Mouse (Mus musculus): Measurements from ENCODE around the gene Mrpl22. TPM values are rescaled to one million over a fixed set of nuclear protein-coding genes. Genes with fewer than 3 reads are reported as not detected.
A peak's percentile ranks its signal among the peaks of the same experiment; 100 is the strongest.
"Not testable (repeated sequence)": the region's sequence is repeated elsewhere in the genome, so short reads cannot be mapped to it uniquely, and the experiment has no call there.

Mrpl22 gene
- polyA plus RNA-seq, 1 experiment = not detected

DNA sequence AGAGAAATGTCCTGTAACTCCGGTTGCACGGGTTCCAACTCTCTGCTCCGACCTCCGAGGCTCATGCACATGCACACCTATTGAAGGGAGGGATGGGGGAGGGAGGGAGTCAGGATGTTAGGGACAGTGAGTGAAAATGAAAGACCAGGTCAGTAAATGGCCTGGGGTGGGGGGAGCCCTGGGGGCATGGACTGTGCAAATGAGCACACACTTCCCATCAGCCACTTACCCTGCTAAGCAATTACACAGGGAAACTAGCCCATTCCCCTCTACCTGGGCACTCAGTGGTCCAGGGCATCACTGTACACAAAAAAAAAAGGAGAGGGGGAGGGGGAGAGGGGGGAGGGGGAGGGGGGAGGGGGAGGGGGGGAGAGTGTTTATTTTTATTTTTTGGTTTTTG, 27.2 kb downstream of the Mrpl22 start:
- no peak overlapping the region for H3K27ac ChIP-seq (ENCODE audit: insufficient read depth, low read depth, low read length)
- peak overlapping the region; percentile 78; the same call in 1 of the 2 replicates for H3K4me3 ChIP-seq (ENCODE audit: insufficient read depth, low read depth, low read length)
- WGBS = 89% methylated on average over 4 of the region's 4 CpGs
- no peak for TF ChIP-seq CTCF (IDR thresholded peaks at IDR 0.05; ENCODE audit: insufficient read depth, low read depth, low read length)
- TF ChIP-seq POLR2A (IDR thresholded peaks at IDR 0.05; ENCODE audit: insufficient read depth, low read depth, low read length) = no peak
- no peaks in the 10 kb centered on the region for H3K4me1 ChIP-seq (ENCODE audit: control insufficient read depth, insufficient read depth, low read length)

DNA sequence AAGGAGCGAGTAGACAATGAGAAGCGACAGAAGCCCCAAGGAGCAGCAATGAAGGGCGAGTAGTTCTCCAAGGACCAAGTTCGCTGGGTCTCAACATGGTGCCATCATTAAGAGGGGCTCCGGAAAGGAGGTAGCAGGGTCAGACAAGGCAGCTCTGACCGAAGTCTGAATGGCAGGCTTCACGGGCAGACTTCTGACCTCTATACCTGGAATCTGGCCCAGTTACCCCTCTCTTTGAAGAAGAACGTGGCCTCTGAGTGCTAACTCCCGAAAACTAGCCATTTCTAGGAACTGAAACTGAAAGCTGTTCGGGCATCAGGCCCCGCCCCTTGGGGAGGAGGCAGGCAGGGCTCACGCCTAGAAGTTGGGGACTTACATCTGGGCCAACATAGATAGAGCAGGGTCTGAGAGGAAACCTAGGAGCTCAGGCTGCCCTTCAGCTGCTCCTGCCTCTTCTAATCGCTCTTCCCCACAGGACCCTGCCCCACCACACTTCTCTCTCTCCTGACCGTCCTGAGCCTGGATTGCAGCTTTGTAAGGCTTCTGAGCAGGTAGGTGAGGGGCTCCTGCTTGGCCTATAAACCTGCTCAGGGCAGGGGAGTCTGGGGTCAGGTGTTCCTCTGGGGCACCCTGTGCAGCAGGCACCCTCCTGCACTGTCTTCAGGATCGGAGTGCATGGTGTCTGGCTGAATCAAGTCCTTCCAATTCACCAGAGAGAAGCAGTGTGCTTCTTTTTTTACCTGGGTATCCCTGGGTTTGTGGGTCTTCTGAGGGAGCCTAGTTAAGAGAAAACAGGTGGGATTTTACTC, 28.0 kb downstream of the Mrpl22 start, which contains the start of the genes Igtp and Irgm2:
Igtp (plus strand) TSS at position 328 of the 809 bp plus-strand sequence.
Irgm2 (plus strand) TSS at position 390 of the 809 bp plus-strand sequence.
- not testable (repeated sequence) for H3K27ac ChIP-seq (ENCODE audit: insufficient read depth, low read depth, low read length)

DNA sequence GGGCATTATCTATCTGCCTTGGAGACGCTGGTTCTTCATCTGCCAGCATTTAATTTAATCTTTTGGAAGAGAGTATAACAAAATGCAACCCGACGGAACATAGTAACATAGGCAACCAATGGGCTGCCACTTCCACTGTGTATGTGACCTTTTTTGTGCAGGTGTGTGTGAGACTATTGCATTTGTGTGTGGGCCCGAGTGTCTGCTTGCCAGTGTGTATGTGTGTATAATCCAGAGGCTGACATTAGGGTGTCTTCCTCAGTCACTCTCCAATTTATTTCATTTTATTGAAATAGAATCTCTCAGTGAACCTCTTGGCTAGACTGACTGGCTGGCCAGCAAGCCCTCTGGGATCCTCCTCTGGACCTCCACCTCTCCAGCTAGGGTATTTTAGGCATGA, 28.8 kb downstream of the Mrpl22 start:
- Histone ChIP-seq H3K27ac (ENCODE audit: insufficient read depth, low read depth, low read length) (no peak overlapping the region), H3K4me1 (ENCODE audit: control insufficient read depth, insufficient read depth, low read length) (no peaks in the 10 kb centered on the region), H3K4me3 (ENCODE audit: insufficient read depth, low read depth, low read length) (no peak overlapping the region)
- no peak for TF ChIP-seq CTCF (IDR thresholded peaks at IDR 0.05; ENCODE audit: insufficient read depth, low read depth, low read length)
- TF ChIP-seq POLR2A (IDR thresholded peaks at IDR 0.05; ENCODE audit: insufficient read depth, low read depth, low read length) = no peak
- WGBS = 84% methylated on average over 4 of the region's 4 CpGs

More for the DNA sequence above, 28.0 kb downstream of the Mrpl22 start, which contains the start of the genes Igtp and Irgm2:
- whole genome bisulfite sequencing = 8% methylated on average over 15 of the region's 15 CpGs
- H3K4me3 ChIP-seq (ENCODE audit: insufficient read depth, low read depth, low read length) = peak within 1 kb of the TSS; percentile 78
- not testable (repeated sequence) for H3K4me1 ChIP-seq (ENCODE audit: control insufficient read depth, insufficient read depth, low read length)

DNA sequence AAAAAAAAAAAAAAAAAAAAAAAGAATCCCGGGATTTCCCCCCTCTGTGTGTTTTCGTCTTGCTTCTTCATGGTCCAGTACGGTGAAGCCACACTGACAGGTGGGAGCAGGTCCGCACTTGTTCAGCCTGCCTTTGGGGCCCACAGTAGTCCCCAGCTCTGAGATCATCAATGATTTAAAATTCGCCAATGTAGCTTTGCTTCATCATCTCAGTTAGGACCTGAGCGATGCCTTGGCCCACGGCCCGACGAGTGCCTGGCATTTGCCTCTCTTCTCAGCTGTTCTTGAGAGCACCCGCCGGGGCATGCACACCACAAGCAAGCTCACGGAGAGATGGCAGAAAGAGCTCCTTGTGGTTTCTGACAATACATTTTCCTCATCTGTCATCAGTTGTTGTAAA, 29.6 kb downstream of the Mrpl22 start:
- no peak for TF ChIP-seq POLR2A (IDR thresholded peaks at IDR 0.05; ENCODE audit: insufficient read depth, low read depth, low read length)
- TF ChIP-seq CTCF (IDR thresholded peaks at IDR 0.05; ENCODE audit: insufficient read depth, low read depth, low read length) = no peak
- Histone ChIP-seq H3K27ac (ENCODE audit: insufficient read depth, low read depth, low read length) (no peak overlapping the region), H3K4me3 (ENCODE audit: insufficient read depth, low read depth, low read length) (no peak overlapping the region), H3K4me1 (ENCODE audit: control insufficient read depth, insufficient read depth, low read length) (no peaks in the 10 kb centered on the region)
- 80% methylated on average over 12 of the region's 12 CpGs for WGBS

DNA sequence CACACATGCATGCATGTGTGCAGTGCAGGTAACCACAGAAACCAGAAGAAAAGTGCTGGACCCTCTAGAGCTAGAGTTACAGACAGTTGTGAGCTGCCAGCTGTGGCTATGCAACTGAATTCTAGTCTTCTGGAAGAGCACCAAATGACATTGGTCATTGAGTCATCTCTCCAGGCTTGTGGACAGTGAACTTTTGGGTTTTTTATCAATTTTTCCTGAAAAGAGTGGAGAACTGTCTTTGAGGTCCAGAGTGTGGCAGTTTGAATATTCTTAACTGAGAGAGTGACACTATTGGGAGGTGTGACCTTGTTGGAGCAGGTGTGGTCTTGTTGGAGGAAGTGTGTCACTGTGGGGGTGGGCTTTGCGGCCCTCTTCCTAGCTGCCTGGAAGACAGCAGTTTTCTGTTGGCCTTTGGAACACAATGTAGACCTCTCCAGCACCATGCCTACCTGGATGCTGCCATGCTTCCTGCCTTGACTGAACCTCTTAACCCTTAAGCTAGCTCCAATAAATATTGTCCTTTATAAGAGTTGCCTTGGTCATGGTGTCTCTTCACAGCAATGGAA, 38.9 kb downstream of the Mrpl22 start:
- no peak for TF ChIP-seq CTCF (IDR thresholded peaks at IDR 0.05; ENCODE audit: insufficient read depth, low read depth, low read length)
- no peak for TF ChIP-seq POLR2A (IDR thresholded peaks at IDR 0.05; ENCODE audit: insufficient read depth, low read depth, low read length)
- Histone ChIP-seq H3K27ac (ENCODE audit: insufficient read depth, low read depth, low read length) (no peak overlapping the region), H3K4me3 (ENCODE audit: insufficient read depth, low read depth, low read length) (no peak overlapping the region), H3K4me1 (ENCODE audit: control insufficient read depth, insufficient read depth, low read length) (no peaks in the 10 kb centered on the region)
- WGBS = 91% methylated on average over 1 of the region's 1 CpGs

DNA sequence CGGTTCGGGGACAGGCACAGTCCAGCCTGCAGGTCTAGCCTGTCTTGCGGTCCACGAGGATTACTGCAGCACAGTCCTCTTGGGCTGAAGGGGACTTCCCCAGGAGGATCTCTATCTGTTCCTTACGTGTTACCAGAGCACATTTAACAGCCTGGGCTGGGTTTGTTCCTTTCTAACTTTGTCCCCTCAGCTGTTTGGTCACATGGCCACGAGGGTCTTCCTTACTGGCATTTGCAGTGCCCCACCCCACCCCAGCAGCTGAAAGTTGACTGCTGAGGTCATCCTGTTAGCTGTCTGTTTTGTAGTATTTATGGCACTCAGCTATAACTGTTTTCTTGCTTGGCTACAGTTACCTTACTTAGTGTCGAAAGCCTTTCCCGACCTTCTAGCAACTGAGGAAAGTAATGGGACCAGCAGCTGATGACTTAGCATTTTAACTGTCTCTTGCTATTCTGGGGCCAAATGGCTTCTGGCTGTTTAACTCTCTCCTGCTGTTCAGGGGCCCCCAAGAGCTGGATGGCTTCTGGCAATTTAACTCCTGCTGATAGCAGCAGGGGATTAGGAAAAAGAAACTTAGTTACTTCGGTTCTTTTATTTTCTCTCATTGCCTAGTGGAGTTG, 39.7 kb downstream of the Mrpl22 start:
- H3K27ac ChIP-seq (ENCODE audit: insufficient read depth, low read depth, low read length) = no peak overlapping the region
- no peak overlapping the region for H3K4me3 ChIP-seq (ENCODE audit: insufficient read depth, low read depth, low read length)
- H3K4me1 ChIP-seq (ENCODE audit: control insufficient read depth, insufficient read depth, low read length) = no peaks in the 10 kb centered on the region
- WGBS = 27% methylated on average over 9 of the region's 9 CpGs
- no peak for TF ChIP-seq POLR2A (IDR thresholded peaks at IDR 0.05; ENCODE audit: insufficient read depth, low read depth, low read length)
- no peak for TF ChIP-seq CTCF (IDR thresholded peaks at IDR 0.05; ENCODE audit: insufficient read depth, low read depth, low read length)

DNA sequence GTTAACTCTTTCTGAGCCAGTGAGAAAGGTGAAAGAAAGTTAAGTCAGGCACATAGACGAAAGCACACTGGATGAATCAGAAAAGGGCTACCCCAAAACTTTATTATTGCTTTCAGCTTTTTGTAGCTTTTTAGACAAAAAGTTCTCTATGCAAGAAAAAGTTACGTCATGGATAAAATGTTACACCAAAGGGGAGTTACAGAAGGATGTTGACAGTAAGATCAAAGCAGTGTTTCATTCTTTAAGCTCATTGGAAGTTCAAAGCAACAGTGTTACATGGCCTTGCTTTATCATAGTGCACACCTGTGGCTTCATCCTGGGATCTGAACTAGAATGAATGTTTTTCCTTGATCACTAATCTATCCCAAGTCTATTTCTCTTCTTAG, 40.2 kb downstream of the Mrpl22 start:
- 22% methylated on average over 2 of the region's 2 CpGs for WGBS
- H3K27ac ChIP-seq (ENCODE audit: insufficient read depth, low read depth, low read length) = no peak overlapping the region
- no peak overlapping the region for H3K4me3 ChIP-seq (ENCODE audit: insufficient read depth, low read depth, low read length)
- TF ChIP-seq POLR2A (IDR thresholded peaks at IDR 0.05; ENCODE audit: insufficient read depth, low read depth, low read length) = no peak
- no peak for TF ChIP-seq CTCF (IDR thresholded peaks at IDR 0.05; ENCODE audit: insufficient read depth, low read depth, low read length)
- H3K4me1 ChIP-seq (ENCODE audit: control insufficient read depth, insufficient read depth, low read length) = no peaks in the 10 kb centered on the region

DNA sequence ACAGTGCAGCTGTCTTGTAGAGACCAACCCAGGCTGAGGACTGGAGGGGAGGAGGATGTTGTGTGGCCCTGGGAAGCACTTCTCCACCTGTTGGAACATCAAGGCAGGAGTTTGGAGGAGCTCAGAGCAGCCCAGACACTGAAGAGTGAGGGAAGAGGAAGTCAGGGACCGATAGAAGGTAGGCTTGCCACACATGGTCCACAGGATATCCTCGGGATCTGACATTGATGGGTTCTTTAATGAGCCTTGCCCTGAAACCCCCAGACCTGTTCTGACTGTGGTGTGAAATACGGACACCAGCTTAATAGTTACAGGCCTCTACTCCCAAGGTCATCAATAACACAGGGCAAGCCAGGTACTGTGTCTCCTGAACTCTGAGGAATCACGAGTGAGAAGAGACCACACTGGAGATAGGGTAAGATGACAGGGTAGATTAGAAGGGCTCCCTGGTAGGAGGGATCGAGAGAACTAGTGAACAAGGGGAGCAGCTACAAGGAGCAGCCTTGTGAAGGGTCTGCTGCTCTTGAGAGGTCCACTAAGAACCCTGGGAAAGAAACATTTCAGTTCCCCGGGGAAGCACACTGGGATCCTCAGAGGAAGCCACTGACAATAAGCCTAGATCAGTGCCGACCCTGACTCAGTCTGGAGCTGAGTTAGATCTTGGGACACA, 42.3 kb downstream of the Mrpl22 start:
- H3K4me3 ChIP-seq (ENCODE audit: insufficient read depth, low read depth, low read length) = no peak overlapping the region
- no peak for TF ChIP-seq POLR2A (IDR thresholded peaks at IDR 0.05; ENCODE audit: insufficient read depth, low read depth, low read length)
- no peak for TF ChIP-seq CTCF (IDR thresholded peaks at IDR 0.05; ENCODE audit: insufficient read depth, low read depth, low read length)
- 87% methylated on average over 7 of the region's 7 CpGs for WGBS
- no peaks in the 10 kb centered on the region for H3K4me1 ChIP-seq (ENCODE audit: control insufficient read depth, insufficient read depth, low read length)
- no peak overlapping the region for H3K27ac ChIP-seq (ENCODE audit: insufficient read depth, low read depth, low read length)

All from olfactory bulb, adult 2 months (tissue).